Mouse (Mus musculus) embryonic facial prominence, embryonic 11.5 days (tissue): ENCODE data around the gene Mecr. TPM values are rescaled to one million over a fixed set of nuclear protein-coding genes. Genes with fewer than 3 reads are reported as not detected.
"Not testable (repeated sequence)": the region's sequence is repeated elsewhere in the genome, so short reads cannot be mapped to it uniquely, and the experiment has no call there.

Experiments used
- ATAC-seq: fragments of 200-750 bp; cut with Nextera tagmentation; replicated peaks from 2 replicates; pipeline ENCODE4 v1.8.0; 2017; ENCODE audit warnings: low read depth; ENCODE audit not compliant: insufficient number of reproducible peaks, low FRiP score, low TSS enrichment
- DNase-seq: peaks from one replicate; pipeline ENCODE4 v3.0.0-alpha.2; 2015; ENCODE audit warnings: low spot score
- H3K27ac ChIP-seq: fragments of 300-500 bp; sonication (generic); replicated peaks from 2 replicates; pipeline ENCODE4 v1.5.1; 2014; ENCODE audit warnings: mild to moderate bottlenecking, low read depth, low read length, control low read depth
- H3K27me3 ChIP-seq: fragments of 300-500 bp; sonication (generic); 2 replicates; pipeline ENCODE4 v1.6.1; 2014; ENCODE audit warnings: mild to moderate bottlenecking, low read length, moderate library complexity, mixed read lengths; ENCODE audit not compliant: control insufficient read depth, insufficient read depth
- H3K36me3 ChIP-seq: fragments of 300-500 bp; sonication (generic); replicated peaks from 2 replicates; pipeline ENCODE4 v1.6.1; 2014; ENCODE audit warnings: low read depth, mild to moderate bottlenecking, low read length, moderate library complexity, mixed read lengths; ENCODE audit not compliant: control insufficient read depth, insufficient read depth
- H3K4me1 ChIP-seq: fragments of 300-500 bp; sonication (generic); 2 replicates; pipeline ENCODE4 v1.6.1; 2014; ENCODE audit warnings: low read length, mixed read lengths; ENCODE audit not compliant: control insufficient read depth, insufficient read depth
- H3K4me2 ChIP-seq: fragments of 300-500 bp; sonication (generic); 2 replicates; pipeline ENCODE4 v1.6.1; 2014; ENCODE audit warnings: low read depth, mild to moderate bottlenecking, control low read depth, low read length, moderate library complexity
- H3K4me3 ChIP-seq: fragments of 300-500 bp; sonication (generic); 2 replicates; pipeline ENCODE4 v1.5.1; 2014; ENCODE audit warnings: low read depth, low read length, control low read depth
- H3K9ac ChIP-seq: fragments of 300-500 bp; sonication (generic); replicated peaks from 2 replicates; pipeline ENCODE4 v1.6.1; 2014; ENCODE audit warnings: mild to moderate bottlenecking, control low read depth, low read length
- H3K9me3 ChIP-seq: fragments of 300-500 bp; sonication (generic); replicated peaks from 2 replicates; pipeline ENCODE4 v1.6.1; 2016; ENCODE audit warnings: mild to moderate bottlenecking, low read length, inconsistent platforms, mixed read lengths; ENCODE audit not compliant: control insufficient read depth
- WGBS: fragments of 180-500 bp; shearing (Covaris S2); extraction: QIAGEN DNeasy Blood & Tissue Kit; methylation state at CpG from one replicate; pipeline ENCODE4 v1.1.7; 2014; 5-methylcytosine and 5-hydroxymethylcytosine counted together
- polyA plus RNA-seq: library from polyadenylated mRNA; unstranded; fragments of >200 nt; fragmentation: Nextera tagmentation; extraction: Ambion mirVana; gene quantifications from 2 replicates; pipeline ENCODE4 v1.2.1, GENCODE M21; 2014

Mecr gene
- 39.9 and 42.5 TPM in 2 replicates for polyA plus RNA-seq

DNA sequence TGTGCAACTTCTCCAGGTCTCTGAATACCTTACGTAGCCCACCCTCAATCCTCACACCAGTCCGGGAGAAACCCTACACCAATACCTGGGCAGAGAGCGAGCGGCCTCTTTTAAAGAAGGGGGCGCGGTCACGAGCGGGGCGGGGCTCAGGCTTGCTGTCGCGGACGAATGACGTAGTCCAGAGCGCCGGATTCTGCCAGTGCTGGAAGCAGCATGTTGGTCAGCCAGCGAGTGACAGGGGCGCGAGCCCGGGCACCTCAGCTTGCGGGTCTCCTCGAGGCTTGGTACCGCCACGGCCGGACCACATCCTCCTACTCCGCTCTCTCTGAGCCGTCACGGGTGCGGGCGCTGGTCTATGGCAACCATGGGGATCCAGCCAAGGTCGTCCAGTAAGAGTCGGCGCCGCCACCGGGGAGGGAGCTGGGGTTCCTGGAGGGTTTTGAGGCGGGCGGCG, at the start of gene Mecr:
Gene Mecr (plus strand): TSS at position 181 of the 454 bp plus-strand sequence.
- Histone ChIP-seq H3K9me3 (no peaks in the 10 kb centered on the region), H3K27ac (no peak within 1 kb of the TSS), H3K9ac (peak within 1 kb of the TSS; percentile 62), H3K36me3 (no peaks in the 10 kb centered on the region), H3K4me3 (peak within 1 kb of the TSS; percentile 66), H3K4me2 (peak within 1 kb of the TSS; percentile 56), H3K27me3 (no peaks in the 10 kb centered on the region), H3K4me1 (no peaks in the 10 kb centered on the region)
- ATAC-seq (peak; percentile 69), DNase-seq (peak; percentile 95)
- 0% methylated on average over 37 of the region's 37 CpGs for WGBS

DNA sequence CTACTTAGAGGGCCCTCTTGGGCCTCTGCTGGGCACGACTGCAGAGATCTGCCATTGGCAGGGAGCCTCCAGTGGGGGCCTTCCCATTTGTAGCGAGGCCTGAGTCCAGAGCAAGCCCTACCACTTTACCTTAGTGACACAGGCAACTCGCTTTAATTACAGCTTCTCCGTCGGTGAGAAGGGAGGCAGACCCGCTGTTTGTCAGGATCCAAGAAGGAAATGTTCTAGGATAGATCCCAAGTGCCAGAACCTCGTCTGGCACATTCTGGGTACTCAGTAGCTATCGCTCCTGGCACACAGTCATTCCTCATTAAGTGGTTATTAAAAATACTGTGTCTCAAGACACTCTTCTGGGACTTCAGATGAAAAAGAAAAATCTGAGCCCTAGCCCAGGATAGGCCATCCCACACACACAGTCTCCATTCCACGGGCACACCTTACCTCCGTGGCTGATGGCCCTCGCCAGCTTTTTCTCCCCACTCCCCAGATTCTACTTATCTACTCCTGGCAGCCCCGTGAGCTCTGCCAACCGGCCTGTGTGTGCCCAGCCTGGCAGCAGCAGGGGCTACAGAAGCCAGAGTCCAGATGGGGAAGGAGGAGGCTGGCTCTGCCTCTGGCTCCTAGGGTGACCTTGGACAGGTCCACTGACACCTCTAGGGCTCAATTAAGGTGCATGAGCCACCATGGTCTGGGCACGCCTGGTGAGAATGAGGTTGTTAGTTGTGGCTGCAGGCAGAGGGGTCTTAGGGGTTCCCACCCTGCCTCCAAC, 46.8 kb upstream of the Mecr start:
- DNase-seq (no peak), ATAC-seq (no peak)
- Histone ChIP-seq H3K4me3 (no peak overlapping the region), H3K9me3 (no peaks in the 10 kb centered on the region), H3K9ac (no peak overlapping the region), H3K4me2 (no peak overlapping the region), H3K4me1 (peaks cover 2% of the 10 kb centered on the region; the same call in 1 of the 2 replicates), H3K27me3 (no peaks in the 10 kb centered on the region), H3K27ac (no peak overlapping the region), H3K36me3 (no peaks in the 10 kb centered on the region)
- 81% methylated on average over 14 of the region's 14 CpGs for WGBS

DNA sequence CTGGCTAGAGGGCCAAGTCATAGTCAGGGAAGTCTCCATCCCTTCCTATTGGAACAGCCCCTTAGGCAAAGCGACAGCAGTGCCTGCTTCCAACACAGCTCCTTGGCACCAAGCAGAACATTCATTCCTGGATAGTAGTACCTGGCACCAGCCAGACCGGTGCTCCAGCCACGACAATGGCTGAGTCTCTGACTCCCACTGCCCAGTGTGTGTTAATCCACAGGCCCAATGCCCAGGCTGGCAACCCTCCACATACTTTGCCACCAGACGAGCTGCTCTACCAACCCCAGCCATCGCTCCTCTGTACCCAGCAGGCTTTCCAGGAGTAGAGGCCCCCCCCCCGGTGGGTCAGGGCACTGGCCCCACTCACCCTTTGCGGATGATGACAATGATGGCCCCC, 45.8 kb upstream of the Mecr start:
- no peaks in the 10 kb centered on the region for H3K36me3 ChIP-seq
- no peak for DNase-seq
- no peak overlapping the region for H3K27ac ChIP-seq

DNA sequence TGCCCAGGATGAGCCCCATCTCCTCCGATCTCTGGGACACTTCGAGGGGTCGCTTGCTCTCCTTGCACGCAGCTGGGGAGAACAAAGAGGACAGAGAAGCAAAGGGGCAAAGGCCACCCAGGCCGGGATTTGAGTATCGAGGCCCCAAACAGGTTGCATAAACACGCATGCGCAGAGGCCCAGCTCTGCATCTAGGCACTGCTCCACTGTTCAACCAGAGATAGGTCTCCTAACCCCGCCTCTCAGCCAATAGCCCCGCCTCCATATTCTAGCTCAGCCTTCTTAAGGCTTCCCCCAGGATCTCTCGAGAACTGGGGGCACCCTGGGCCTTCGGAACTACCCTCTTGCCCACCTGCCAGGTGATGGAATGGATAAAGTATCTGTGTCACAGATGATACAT, 45.4 kb upstream of the Mecr start:
- no peak for DNase-seq
- ATAC-seq: no peak
- H3K27ac ChIP-seq: no peak overlapping the region

More for the DNA sequence above, 45.8 kb upstream of the Mecr start:
- no peak for ATAC-seq
- H3K9me3 ChIP-seq: no peaks in the 10 kb centered on the region
- no peak overlapping the region for H3K4me3 ChIP-seq
- H3K4me2 ChIP-seq: no peak overlapping the region
- H3K4me1 ChIP-seq: no peaks in the 10 kb centered on the region
- no peak overlapping the region for H3K9ac ChIP-seq
- no peaks in the 10 kb centered on the region for H3K27me3 ChIP-seq
- WGBS: 80% methylated on average over 7 of the region's 7 CpGs

DNA sequence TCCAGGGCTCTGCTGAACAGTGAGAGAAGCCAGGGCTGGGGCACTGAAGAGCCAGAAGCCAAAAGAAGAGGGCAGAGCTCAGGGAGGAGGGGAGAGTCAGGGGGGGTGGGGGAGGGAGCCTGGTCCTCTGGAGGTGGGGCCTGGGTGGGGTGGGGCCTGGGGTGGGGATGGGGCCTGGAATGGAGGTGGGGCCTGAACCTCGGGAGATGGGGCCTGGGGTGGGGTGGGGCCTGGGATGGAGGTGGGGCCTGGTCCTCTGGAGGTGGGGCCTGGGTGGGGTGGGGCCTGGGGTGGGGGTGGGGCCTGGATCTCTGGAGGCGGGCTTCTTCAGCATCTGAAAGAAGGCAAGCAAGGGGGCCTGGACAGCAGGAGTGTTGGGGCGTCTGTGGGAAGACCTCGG, 44.3 kb upstream of the Mecr start:
- H3K36me3 ChIP-seq: no peaks in the 10 kb centered on the region
- ATAC-seq (no peak), DNase-seq (peak; percentile 12)
- no peaks in the 10 kb centered on the region for H3K27me3 ChIP-seq
- H3K4me3 ChIP-seq: no peak overlapping the region
- 19% methylated on average over 3 of the region's 4 CpGs for WGBS
- no peak overlapping the region for H3K27ac ChIP-seq
- no peaks in the 10 kb centered on the region; the same call in 1 of the 2 replicates for H3K4me1 ChIP-seq
- no peaks in the 10 kb centered on the region for H3K9me3 ChIP-seq
- no peak overlapping the region for H3K9ac ChIP-seq
- H3K4me2 ChIP-seq: no peak overlapping the region

More for the DNA sequence above, 45.4 kb upstream of the Mecr start:
- Histone ChIP-seq H3K27me3 (no peaks in the 10 kb centered on the region), H3K4me3 (no peak overlapping the region), H3K9me3 (no peaks in the 10 kb centered on the region), H3K4me2 (no peak overlapping the region), H3K4me1 (no peaks in the 10 kb centered on the region), H3K9ac (no peak overlapping the region), H3K36me3 (no peaks in the 10 kb centered on the region)
- WGBS: 55% methylated on average over 12 of the region's 12 CpGs

DNA sequence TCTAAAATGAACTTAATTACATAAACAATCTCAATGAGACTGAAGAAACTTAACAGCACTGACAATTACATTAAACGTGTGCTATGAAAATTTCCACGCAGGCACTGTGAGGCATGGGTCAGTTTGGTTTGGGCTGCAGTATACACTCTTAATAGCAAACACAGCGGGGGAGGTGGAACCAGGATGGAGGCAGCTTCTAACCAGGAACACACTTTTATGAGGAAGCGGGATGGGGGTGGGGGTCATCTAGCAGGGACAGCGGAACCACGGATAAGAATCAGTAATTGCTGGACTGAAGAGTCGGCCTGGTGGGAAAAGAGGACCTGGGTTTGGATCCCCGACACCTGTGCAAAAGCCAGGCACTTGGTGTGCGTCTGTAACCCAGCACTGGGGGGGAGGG, 39.4 kb upstream of the Mecr start:
- H3K4me1 ChIP-seq: no peaks in the 10 kb centered on the region; the same call in 1 of the 2 replicates
- no peak overlapping the region for H3K4me2 ChIP-seq
- 57% methylated on average over 9 of the region's 9 CpGs for WGBS
- no peak overlapping the region for H3K4me3 ChIP-seq
- no peaks in the 10 kb centered on the region for H3K36me3 ChIP-seq
- ATAC-seq (no peak), DNase-seq (no peak)
- H3K27me3 ChIP-seq: no peaks in the 10 kb centered on the region
- H3K27ac ChIP-seq: no peak overlapping the region
- H3K9me3 ChIP-seq: no peaks in the 10 kb centered on the region
- no peak overlapping the region for H3K9ac ChIP-seq

DNA sequence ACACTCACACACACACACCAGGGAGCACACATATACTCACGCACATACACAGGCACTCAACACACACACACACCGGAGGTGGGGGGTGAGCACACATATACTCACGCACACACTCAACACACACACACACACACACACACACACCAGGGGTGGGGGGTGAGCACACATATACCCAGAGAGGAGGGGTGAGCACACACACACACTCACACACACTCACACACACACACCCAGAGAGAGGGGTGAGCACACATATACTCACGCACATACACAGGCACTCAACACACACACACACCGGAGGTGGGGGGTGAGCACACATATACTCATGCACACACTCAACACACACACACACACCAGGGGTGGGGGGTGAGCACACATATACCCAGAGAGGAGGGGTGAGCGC, 38.5 kb upstream of the Mecr start:
- H3K36me3 ChIP-seq, H3K4me1 ChIP-seq, H3K9me3 ChIP-seq, H3K4me3 ChIP-seq, H3K4me2 ChIP-seq, DNase-seq, H3K27ac ChIP-seq, H3K9ac ChIP-seq, H3K27me3 ChIP-seq: not testable (repeated sequence)
- WGBS: 92% methylated on average over 5 of the region's 6 CpGs
- peak; percentile 67 for ATAC-seq

DNA sequence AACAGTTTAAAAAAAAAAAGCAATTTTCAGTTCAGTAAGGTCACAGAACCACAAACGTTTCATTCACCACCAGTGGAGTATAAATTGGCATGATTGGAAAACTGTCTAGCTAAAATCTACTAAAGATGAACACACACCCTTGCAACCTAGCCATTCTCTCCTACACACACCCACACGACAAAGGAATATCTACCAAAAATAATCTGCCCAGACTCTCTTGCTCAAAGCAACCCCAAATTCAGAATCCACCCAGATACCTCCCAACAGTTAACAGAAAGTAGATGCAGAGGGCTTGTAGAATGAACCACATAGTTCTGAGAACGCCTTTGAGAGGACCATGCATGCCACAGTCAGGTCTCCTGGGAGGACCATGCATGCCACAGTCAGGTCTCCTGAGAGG, 38.0 kb upstream of the Mecr start:
- DNase-seq: no peak
- no peaks in the 10 kb centered on the region; the same call in 1 of the 2 replicates for H3K4me1 ChIP-seq

More for the DNA sequence above, 38.0 kb upstream of the Mecr start:
- Histone ChIP-seq H3K27ac (no peak overlapping the region), H3K9ac (no peak overlapping the region), H3K4me3 (no peak overlapping the region), H3K9me3 (no peaks in the 10 kb centered on the region), H3K27me3 (no peaks in the 10 kb centered on the region), H3K36me3 (no peaks in the 10 kb centered on the region), H3K4me2 (no peak overlapping the region)
- WGBS: 71% methylated on average over 3 of the region's 3 CpGs
- no peak for ATAC-seq
